In genomic region chr1:52916655-52917054, GRCm38 (mm10) we compare ENCODE assay signal across 27 mouse cellular contexts.
DNase-seq lines count a peak whose midpoint lies in the region; ATAC-seq and TF ChIP-seq lines count a peak whose summit lies in the region.
"Had no signal": no experiment of that assay in that cellular context is flagged by ENCODE, and none has a peak within 500 bp of the region (broad histone marks: within the 10 kb centered on the region; RNA-seq: fewer than 3 reads in every experiment).

No protein-coding gene starts in this region.

- whole genome bisulfite sequencing in liver, embryonic 16.5 days (ENCODE audit: insufficient replicate concordance), result 56% methylated on average over 2 of the region's 2 CpGs
- 80% methylated on average over 2 of the region's 2 CpGs for WGBS in heart, embryonic 10.5 days
- WGBS in lung, adult 2 months, result 74% methylated on average over 2 of the region's 2 CpGs
- WGBS in midbrain, embryonic 15.5 days, result 97% methylated on average over 2 of the region's 2 CpGs

- H3K9me3 ChIP-seq in CH12.LX (replicated peaks; ENCODE audit: low read length) (no peaks in the 10 kb centered on the region), G1E (replicated peaks) (no peaks in the 10 kb centered on the region)
- H3K9me3 ChIP-seq in liver, embryonic 16.5 days (replicated peaks; ENCODE audit: control insufficient read depth, low read length), result no peaks in the 10 kb centered on the region
- no peaks in the 10 kb centered on the region for H3K9me3 ChIP-seq in heart, embryonic 10.5 days
- no peaks in the 10 kb centered on the region for H3K9me3 ChIP-seq in midbrain, embryonic 15.5 days
- H3K9me3 ChIP-seq: embryonic facial prominence, embryonic 12.5 days; forebrain, embryonic 13.5 days; heart, embryonic 12.5 days; hindbrain, embryonic 13.5 days; kidney, embryonic 15.5 days; limb, embryonic 13.5 days; lung, embryonic 15.5 days; midbrain, embryonic 12.5 days had no signal

- DNase-seq in CH12.LX (ENCODE audit: extremely low read depth) (no peak), G1E (ENCODE audit: low spot score) (no peak)
- no peak for DNase-seq in heart, embryonic 10.5 days (ENCODE audit: low spot score)
- no peak for DNase-seq in lung, adult 2 months
- DNase-seq in layer of hippocampus, adult 8-10 months (ENCODE audit: low spot score in 2 of 2), result no peak
- DNase-seq: adrenal gland, adult 8-10 months; cerebellum, adult 8-10 months; embryo, embryonic 11 days; gastrocnemius, adult 2 months; gastrocnemius, postnatal 36 days; heart, adult 18-20 months; heart, postnatal 4 days; kidney, adult 11 months; kidney, postnatal 25 days had no signal

- H3K4me1 ChIP-seq in CH12.LX (ENCODE audit: control insufficient read depth in 1 of 2, insufficient read depth in 2 of 2) (peaks cover 0 to 4% of the 10 kb centered on the region in 2 experiments; a peak in 1 of 4 replicates), G1E (ENCODE audit: insufficient read depth, low read depth, low read length) (no peaks in the 10 kb centered on the region)
- no peaks in the 10 kb centered on the region for H3K4me1 ChIP-seq in liver, embryonic 16.5 days (ENCODE audit: control insufficient read depth, low read depth, low read length)
- no peaks in the 10 kb centered on the region for H3K4me1 ChIP-seq in heart, embryonic 10.5 days
- no peaks in the 10 kb centered on the region for H3K4me1 ChIP-seq in lung, adult 2 months (ENCODE audit: control insufficient read depth, insufficient read depth, low read length)
- no peaks in the 10 kb centered on the region for H3K4me1 ChIP-seq in midbrain, embryonic 15.5 days
- H3K4me1 ChIP-seq: embryonic facial prominence, embryonic 12.5 days; forebrain, embryonic 13.5 days; heart, embryonic 12.5 days; hindbrain, embryonic 13.5 days; kidney, embryonic 15.5 days; limb, embryonic 13.5 days; lung, embryonic 15.5 days; midbrain, embryonic 12.5 days had no signal

- TF ChIP-seq CTCF in CH12.LX (conservative IDR thresholded peaks at IDR 0.05 in 1 of 2, IDR thresholded peaks at IDR 0.05 in 1 of 2; ENCODE audit: low read depth in 2 of 2, low read length in 2 of 2) (no peak), G1E (IDR thresholded peaks at IDR 0.05; ENCODE audit: low read depth, low read length) (no peak)
- no peak for TF ChIP-seq CTCF in lung, adult 2 months (IDR thresholded peaks at IDR 0.05; ENCODE audit: insufficient read depth, low read length)

- no peak overlapping the region for H3K27ac ChIP-seq in CH12.LX (ENCODE audit: insufficient read depth, low read depth)
- no peak overlapping the region for H3K27ac ChIP-seq in liver, embryonic 16.5 days (ENCODE audit: low read length)
- no peak overlapping the region for H3K27ac ChIP-seq in heart, embryonic 10.5 days
- no peak overlapping the region for H3K27ac ChIP-seq in midbrain, embryonic 15.5 days
- H3K27ac ChIP-seq: embryonic facial prominence, embryonic 12.5 days; forebrain, embryonic 13.5 days; gastrocnemius, adult 2 months; hindbrain, embryonic 13.5 days; kidney, embryonic 15.5 days; left cerebral cortex, adult 2 months; limb, embryonic 13.5 days; lung, embryonic 15.5 days; midbrain, embryonic 12.5 days had no signal

- TF ChIP-seq POLR2A in CH12.LX (IDR thresholded peaks at IDR 0.05; ENCODE audit: low read depth, low read length), result no peak
- TF ChIP-seq POLR2A in lung, adult 2 months (IDR thresholded peaks at IDR 0.05; ENCODE audit: borderline replicate concordance, extremely low read depth, low read depth, low read length), result no peak

- TF ChIP-seq EP300 in CH12.LX (IDR thresholded peaks at IDR 0.05; ENCODE audit: low read length), result no peak

- in situ Hi-C loops in CH12.LX (cut with MboI; ENCODE audit: low pct_ligation_motif_present, low pct_unique_long_range_greater_than_20kb, low sequenced_read_pairs), result no loop called here

- H3K36me3 ChIP-seq in CH12.LX (replicated peaks in 1 of 2; ENCODE audit: control insufficient read depth in 1 of 2, insufficient read depth in 1 of 2, low read length in 1 of 2) (peaks cover 0 to 6% of the 10 kb centered on the region in 2 experiments), G1E (replicated peaks) (peaks cover 16% of the 10 kb centered on the region)
- no peaks in the 10 kb centered on the region for H3K36me3 ChIP-seq in liver, embryonic 16.5 days (ENCODE audit: control insufficient read depth, insufficient read depth)
- no peaks in the 10 kb centered on the region for H3K36me3 ChIP-seq in heart, embryonic 10.5 days
- no peaks in the 10 kb centered on the region for H3K36me3 ChIP-seq in midbrain, embryonic 15.5 days (replicated peaks)
- H3K36me3 ChIP-seq: embryonic facial prominence, embryonic 12.5 days; heart, embryonic 12.5 days; kidney, embryonic 15.5 days; limb, embryonic 13.5 days; lung, embryonic 15.5 days; midbrain, embryonic 12.5 days had no signal

- TF ChIP-seq RAD21 in CH12.LX (IDR thresholded peaks at IDR 0.05; ENCODE audit: low read depth, low read length), result no peak

- H3K4me2 ChIP-seq in CH12.LX (ENCODE audit: insufficient read depth, low read depth, poor library complexity, severe bottlenecking), result no peak overlapping the region
- H3K4me2 ChIP-seq in liver, embryonic 16.5 days (ENCODE audit: low read depth, low read length), result no peak overlapping the region
- no peak overlapping the region for H3K4me2 ChIP-seq in midbrain, embryonic 15.5 days
- H3K4me2 ChIP-seq: embryonic facial prominence, embryonic 12.5 days; forebrain, embryonic 13.5 days; heart, embryonic 12.5 days; hindbrain, embryonic 13.5 days; kidney, embryonic 15.5 days; limb, embryonic 13.5 days; lung, embryonic 15.5 days; midbrain, embryonic 12.5 days had no signal

- H3K9ac ChIP-seq in CH12.LX (ENCODE audit: insufficient read depth, low read depth), result no peak overlapping the region
- H3K9ac ChIP-seq in liver, embryonic 16.5 days (ENCODE audit: low read depth, low read length), result no peak overlapping the region
- no peak overlapping the region for H3K9ac ChIP-seq in midbrain, embryonic 15.5 days
- H3K9ac ChIP-seq: embryonic facial prominence, embryonic 12.5 days; forebrain, embryonic 13.5 days; heart, embryonic 12.5 days; hindbrain, embryonic 13.5 days; kidney, embryonic 15.5 days; limb, embryonic 13.5 days; lung, embryonic 15.5 days; midbrain, embryonic 12.5 days had no signal

- H3K27me3 ChIP-seq in CH12.LX (replicated peaks), result no peaks in the 10 kb centered on the region
- H3K27me3 ChIP-seq in G1E (ENCODE audit: insufficient read depth, low read length), result no peaks in the 10 kb centered on the region
- H3K27me3 ChIP-seq in liver, embryonic 16.5 days (ENCODE audit: control insufficient read depth, insufficient read depth, low read depth, low read length), result no peaks in the 10 kb centered on the region
- H3K27me3 ChIP-seq in heart, embryonic 10.5 days (ENCODE audit: insufficient read depth, poor library complexity, severe bottlenecking), result no peaks in the 10 kb centered on the region
- no peaks in the 10 kb centered on the region for H3K27me3 ChIP-seq in midbrain, embryonic 15.5 days (replicated peaks)
- H3K27me3 ChIP-seq: embryonic facial prominence, embryonic 12.5 days; forebrain, embryonic 13.5 days; heart, embryonic 12.5 days; hindbrain, embryonic 13.5 days; kidney, embryonic 15.5 days; limb, embryonic 13.5 days; lung, embryonic 15.5 days; midbrain, embryonic 12.5 days had no signal

- H3K4me3 ChIP-seq in CH12.LX (replicated peaks in 1 of 3; ENCODE audit: low read depth in 2 of 3, low read length in 2 of 3, poor library complexity in 1 of 3) (no peak overlapping the region), G1E (ENCODE audit: low read depth, low read length) (no peak overlapping the region)
- H3K4me3 ChIP-seq in liver, embryonic 16.5 days (ENCODE audit: low read depth, low read length), result no peak overlapping the region
- H3K4me3 ChIP-seq in heart, embryonic 10.5 days, result no peak overlapping the region
- H3K4me3 ChIP-seq in lung, adult 2 months (replicated peaks; ENCODE audit: extremely low read depth, low read depth, low read length), result no peak overlapping the region
- no peak overlapping the region for H3K4me3 ChIP-seq in midbrain, embryonic 15.5 days
- H3K4me3 ChIP-seq: embryonic facial prominence, embryonic 12.5 days; forebrain, embryonic 13.5 days; gastrocnemius, adult 2 months; heart, embryonic 12.5 days; hindbrain, embryonic 13.5 days; kidney, embryonic 15.5 days; left cerebral cortex, adult 2 months; limb, embryonic 13.5 days; lung, embryonic 15.5 days; midbrain, embryonic 12.5 days had no signal

- H3K79me2 ChIP-seq in CH12.LX (replicated peaks; ENCODE audit: control insufficient read depth, extremely low read depth, insufficient read depth, poor library complexity, severe bottlenecking), result no peaks in the 10 kb centered on the region

- 0 out of 2 replicates have a peak, but pooled peaks have one; percentile 15 for ATAC-seq in G1E (ENCODE audit: extremely low read depth, insufficient number of reproducible peaks, low FRiP score, poor library complexity, severe bottlenecking)
- ATAC-seq in erythroid progenitor cell, adult 5-6 weeks (replicated peaks; ENCODE audit: low FRiP score, poor library complexity, severe bottlenecking), result peak; percentile 63
- peak; percentile 58; the same call in 1 of the 2 replicates for ATAC-seq in liver, embryonic 16.5 days (ENCODE audit: low read depth)
- ATAC-seq in midbrain, embryonic 15.5 days (replicated peaks), result no peak
- ATAC-seq: activated CD4-positive, CD25-positive, alpha-beta regulatory T cell, adult 4 months; forebrain, embryonic 13.5 days had no signal

- dilution Hi-C loops in CH12.LX (cut with MboI; ENCODE audit: extremely low pct_ligation_motif_present, extremely low pct_unique_long_range_greater_than_20kb, low sequenced_read_pairs), result no loop called here

TF ChIP-seq in CH12.LX, 34 proteins besides CTCF, POLR2A, EP300 and RAD21:
- no peak for TF ChIP-seq SIN3A (IDR thresholded peaks at IDR 0.05; ENCODE audit: low read length)
- TF ChIP-seq USF2 (conservative IDR thresholded peaks at IDR 0.05; ENCODE audit: low read depth, low read length), result no peak
- no peak for TF ChIP-seq RCOR1 (conservative IDR thresholded peaks at IDR 0.05; ENCODE audit: low read depth, low read length)
- no peak for TF ChIP-seq ZC3H11A (IDR thresholded peaks at IDR 0.05; ENCODE audit: low read depth, low read length)
- TF ChIP-seq MAFK (IDR thresholded peaks at IDR 0.05; ENCODE audit: insufficient replicate concordance, low read length), result peak; percentile 35; the same call in 1 of the 2 replicates
- TF ChIP-seq MEF2A (IDR thresholded peaks at IDR 0.05; ENCODE audit: borderline replicate concordance, low read depth, low read length), result no peak
- TF ChIP-seq SMC3 (IDR thresholded peaks at IDR 0.05; ENCODE audit: low read depth, low read length), result no peak
- TF ChIP-seq HCFC1 (IDR thresholded peaks at IDR 0.05; ENCODE audit: low read depth, low read length), result no peak
